Mouse (Mus musculus) heart, postnatal 25 days (tissue): ENCODE measurements at regions not wholly inside any gene's neighbourhood (a gene's known extent, or its start where the extent isn't known, plus 50 kb on each side); places are given as distances from the start of the nearest gene placed in this dataset.

Experiments used
- DNase-seq: peaks from one replicate; pipeline ENCODE4 v3.0.0; 2022; ENCODE audit warnings: low spot score
- intact Hi-C: fragments of 180-260 bp; cut with DNase I; formaldehyde crosslinking; loops from one replicate; pipeline ENCODE4 v1.15.1; 2025

DNA sequence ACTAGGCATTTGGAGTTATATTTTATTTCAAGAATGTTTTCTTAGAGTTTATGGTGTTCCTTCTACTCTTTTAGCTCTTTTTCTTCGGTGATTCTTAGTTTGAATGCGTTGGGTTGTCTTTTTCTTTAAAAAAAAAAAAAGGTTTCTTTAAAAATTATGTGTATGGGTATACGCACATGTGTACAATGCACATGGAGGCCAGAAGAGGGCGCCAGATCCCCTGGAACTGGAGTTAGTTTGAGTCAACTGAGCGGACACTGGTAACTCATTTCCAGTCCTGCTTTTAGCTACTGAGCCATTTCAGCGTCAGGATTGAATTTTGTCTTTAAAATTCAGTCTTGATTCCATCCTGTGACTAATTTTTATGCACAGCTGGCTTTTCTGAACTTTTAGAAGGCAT, 124.9 kb upstream of the Cdh5 start:
- intact Hi-C loops: no loop called here
- no peak for DNase-seq

DNA sequence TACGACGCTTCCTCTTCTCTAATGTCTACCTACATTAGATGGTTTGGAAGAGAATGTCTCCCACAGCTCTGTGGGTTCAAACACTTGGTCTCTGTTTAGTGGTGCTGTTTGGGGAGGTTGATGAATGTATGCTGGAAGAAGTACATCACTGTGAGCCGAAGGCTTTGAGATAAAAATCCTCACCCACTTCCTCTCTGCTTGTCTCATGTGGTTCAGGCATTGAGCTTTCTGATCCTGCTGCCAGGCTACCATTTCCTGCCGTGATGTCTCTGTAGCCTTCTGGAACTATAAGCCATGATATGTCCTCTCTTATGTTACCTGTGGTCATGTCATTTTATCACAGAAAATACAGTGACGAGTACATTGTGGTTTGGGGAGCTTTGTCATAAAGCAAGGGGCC, 122.5 kb upstream of the Cdh5 start:
- intact Hi-C loops: no loop called here
- no peak for DNase-seq

DNA sequence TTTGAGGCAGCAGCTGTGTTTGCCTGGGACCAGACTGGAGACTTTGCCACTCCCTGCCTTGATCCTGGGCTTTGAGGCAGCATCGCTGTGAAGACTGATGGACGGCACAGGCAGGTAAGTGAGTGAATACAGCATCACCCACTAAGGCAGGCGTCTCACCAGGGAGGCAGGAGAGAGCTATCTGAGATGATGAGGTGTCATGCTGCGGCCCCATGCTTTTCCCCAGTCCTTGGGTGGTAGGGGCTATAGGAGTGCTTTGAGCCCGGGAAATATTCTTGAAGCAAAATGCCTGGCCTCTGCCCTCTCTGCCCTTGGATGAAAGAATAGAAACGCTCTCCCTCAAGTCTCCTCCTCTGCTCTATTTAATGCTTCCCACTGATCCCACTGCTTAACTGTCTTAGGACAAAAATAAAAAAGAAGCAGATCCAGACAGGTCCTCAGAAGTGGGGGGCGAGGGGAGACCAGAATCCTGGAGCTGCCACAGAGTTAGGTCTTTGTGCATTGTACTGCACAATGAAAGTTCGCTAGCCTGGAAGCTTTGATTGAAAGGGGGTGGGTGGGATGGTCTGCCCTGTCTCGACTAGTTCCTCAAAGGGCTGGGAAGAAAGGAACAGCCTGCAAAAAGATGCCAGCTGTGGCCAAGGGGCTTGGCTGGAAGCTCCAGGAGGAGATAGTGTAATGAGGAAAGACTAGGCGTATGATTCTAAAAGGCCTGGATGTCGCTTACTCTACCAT, 117.4 kb upstream of the Cdh5 start:
- DNase-seq: no peak
- intact Hi-C loops: no loop called here

DNA sequence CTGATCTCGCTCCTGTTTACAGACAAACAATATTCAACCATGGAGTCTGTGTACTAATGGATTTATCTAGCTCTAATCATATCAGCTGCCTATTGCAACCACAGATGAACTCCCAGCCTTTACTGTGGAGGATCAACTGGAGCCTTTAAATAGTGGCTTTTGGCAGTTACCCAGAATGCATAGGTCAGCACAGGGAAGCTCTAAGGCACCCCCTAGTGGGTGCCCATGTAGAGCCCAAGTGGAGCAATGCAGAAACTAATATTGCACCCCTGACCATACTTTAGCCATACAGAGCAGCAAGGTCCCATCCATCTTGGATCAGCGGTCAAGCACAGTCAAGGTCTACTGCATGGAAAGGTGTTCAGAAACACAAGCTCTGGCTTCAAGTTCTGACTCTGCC, 115.8 kb upstream of the Cdh5 start:
- intact Hi-C loops: no loop called here
- no peak for DNase-seq

DNA sequence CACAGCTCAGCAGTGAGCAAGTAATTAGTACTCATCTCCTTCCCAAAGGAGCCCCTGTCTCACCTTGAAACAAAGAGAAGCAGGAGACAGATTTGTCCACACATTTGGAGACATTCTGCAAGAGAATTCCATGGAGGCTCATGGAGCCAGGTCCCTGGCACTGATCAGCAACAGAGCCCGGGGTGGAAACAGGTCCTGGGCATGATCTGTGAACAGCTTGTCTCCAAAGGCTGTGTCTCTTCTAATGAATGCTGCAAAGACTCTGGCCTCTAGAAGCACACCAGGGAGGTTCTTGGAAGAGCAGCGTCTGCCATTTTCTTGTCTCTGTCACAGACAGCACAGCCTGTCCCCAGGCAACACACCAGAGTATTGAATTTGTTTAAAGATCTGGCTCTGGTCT, 107.5 kb upstream of the Cdh5 start:
- intact Hi-C loops: no loop called here
- DNase-seq: no peak

DNA sequence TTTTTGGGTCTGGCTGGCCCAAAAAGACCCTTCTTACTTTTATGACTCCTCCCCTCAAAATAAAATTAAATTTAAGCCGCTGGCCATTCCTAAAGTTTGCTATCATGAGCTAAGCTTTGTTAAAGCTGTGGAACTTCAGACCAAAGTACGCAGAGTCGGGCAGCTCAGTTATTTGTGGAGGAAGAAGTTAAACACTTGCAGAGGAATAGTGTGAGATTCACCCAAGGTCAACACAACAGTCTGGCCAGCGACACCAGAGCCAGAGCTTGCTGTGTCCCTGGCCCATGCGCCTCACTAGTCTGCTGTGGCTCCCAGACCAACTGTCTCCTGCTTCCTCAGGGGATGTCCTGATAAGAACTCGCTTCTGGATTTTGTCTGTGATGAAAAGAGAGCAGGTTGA, 103.3 kb upstream of the Cdh5 start:
- intact Hi-C loops: no loop called here
- no peak for DNase-seq

DNA sequence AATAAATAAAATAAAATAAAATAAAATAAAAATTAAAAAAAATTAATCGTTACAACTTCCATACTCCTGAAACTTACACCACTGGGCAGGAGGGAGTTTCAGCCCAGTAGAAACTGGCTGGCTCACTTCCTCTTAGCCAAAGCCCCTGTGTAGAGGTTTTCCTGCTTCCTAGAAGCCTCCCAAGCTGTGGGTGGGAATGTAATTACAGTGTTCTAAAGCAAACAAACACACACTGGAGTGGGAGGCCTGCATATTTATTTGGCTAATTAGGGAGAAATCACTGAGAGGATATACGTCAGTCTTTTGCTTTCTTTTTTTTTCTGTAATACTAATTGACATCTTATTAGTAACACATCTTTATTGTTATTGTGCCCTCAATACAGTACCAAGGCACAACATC, 94.2 kb upstream of the Cdh5 start:
- no peak for DNase-seq
- intact Hi-C loops: no loop called here

DNA sequence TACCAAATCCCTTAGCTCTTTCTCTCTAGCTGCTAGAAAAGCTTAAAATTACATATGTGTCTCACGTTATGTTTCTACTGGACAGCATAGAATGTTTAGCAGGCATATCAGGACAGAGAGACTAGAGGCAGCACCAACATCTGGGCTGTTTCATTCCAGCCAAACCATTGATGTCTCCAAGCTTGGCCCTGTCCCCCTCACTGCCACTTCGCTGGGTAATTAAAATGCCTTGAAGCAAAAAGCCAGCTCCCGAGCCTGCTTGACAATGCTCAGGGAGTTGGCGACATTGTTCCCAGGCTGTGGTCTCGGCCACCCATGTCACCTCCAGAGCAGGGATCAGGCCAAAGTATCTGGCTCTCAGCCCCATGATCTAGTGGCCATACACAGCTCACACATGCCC, 92.7 kb upstream of the Cdh5 start:
- DNase-seq: no peak
- intact Hi-C loops: no loop called here

DNA sequence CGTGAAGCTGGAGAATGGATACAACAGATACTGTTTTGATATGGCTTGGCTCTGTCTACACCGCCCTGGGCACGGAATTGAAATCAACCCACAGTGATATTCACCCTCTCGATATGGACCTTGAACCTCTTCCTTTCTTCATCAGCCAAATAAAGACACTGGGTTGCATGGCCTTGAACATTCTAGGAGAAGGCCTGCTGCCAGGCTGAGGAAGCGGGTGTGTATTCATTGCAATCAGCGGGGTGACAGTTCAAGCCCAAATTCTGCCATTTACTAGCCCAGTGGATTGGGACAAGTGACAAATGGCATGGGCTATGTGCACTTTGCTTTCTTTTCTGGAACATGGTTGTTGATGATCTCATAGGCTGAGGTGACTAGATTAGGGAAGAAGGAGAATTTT, 92.1 kb upstream of the Cdh5 start:
- intact Hi-C loops: no loop called here
- DNase-seq: no peak

DNA sequence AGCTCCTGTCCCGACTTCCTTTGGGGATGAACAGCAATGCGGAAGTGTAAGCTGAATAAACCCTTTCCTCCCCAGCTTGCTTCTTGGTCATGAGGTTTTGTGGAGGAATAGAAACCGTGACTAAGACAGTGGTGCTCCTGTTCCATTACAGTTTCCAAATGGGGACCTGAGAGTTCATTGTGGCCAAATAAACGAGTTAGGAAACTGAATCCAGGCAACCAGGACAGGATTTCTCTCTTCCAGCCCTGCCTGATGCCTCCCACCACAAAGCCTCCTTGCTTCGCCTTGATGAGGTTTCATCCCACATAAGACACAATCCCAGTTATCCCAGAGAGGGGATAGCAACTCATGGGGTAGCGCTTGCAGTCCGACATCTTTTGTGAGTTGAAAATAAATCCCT, 79.2 kb upstream of the Cdh5 start:
- intact Hi-C loops: no loop called here
- DNase-seq: no peak

DNA sequence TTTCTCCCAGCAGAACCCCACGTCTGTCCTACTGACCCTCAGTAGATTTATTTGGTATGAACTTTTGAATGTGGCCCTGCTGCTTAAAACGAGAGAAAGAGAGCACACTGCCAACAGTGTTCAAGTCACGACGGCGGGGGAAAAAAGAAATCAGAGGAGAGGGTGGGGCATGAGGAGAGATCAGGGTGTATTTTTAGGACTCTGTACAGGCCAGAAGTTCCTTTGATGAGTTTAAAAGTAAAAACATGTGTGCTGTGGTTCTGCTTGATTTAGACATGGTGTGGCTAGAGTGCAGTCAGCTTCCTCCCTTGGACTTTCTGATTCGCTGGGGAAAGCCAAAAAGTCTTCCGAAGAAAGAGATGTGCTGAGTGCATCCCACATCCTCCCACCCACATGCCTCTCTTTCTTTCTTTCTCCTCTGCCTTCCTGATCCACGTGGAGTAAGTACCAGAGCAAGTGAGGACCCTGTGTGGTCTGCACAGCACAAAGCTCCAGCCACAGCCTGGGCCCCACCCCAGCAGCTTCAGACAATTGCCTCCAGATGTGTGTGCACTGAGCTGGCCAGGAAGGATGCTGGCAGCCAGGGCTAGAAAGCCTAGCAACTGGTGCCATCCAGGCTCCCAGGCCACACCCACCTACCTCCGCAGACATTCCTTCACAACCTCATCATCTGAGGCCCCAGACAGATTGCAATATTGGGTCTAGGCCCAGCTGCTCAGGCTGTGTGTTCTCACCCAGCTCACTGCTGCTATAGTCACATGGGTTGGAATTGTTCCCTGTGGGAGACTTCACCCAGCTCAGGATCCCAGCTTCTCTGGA, 78.5 kb upstream of the Cdh5 start:
- DNase-seq: peak; percentile 64
- intact Hi-C loops: no loop called here

DNA sequence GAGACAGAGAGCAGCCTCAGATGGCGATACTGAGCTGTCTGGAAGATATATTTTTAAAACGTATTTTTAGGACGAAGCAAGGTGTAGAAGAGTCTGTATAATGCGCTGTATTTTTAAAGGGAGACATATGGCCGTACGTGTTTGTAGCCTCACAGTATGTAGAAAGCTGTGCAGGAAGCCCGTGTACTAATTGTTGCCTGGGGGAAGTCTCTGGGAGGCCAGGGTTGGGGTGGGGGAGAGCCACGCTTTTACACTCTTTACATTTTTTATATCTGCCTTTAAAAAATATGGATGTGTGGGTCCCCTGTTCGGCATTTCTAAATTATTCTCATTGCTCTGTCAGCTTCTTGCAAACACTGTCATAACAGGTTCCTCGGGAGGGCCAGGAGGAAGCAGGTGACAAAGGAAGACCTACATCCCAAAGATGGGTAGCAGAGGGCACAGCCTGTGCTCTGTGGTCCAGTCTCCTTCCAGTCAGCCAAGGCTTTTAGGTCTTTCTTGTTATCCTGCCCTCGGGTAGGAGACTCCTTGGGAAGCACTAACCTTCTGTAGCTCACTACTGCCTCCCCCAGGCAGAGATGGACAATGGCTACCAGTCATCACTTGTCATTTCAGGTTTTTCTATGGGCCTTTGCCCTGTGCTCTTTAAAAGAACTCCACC, 74.1 kb upstream of the Cdh5 start:
- DNase-seq: no peak
- intact Hi-C loops: loop anchor here (5.0 kb wide), 2 partner anchors 170 to 1245 kb away; no protein-coding TSS in a partner anchor

DNA sequence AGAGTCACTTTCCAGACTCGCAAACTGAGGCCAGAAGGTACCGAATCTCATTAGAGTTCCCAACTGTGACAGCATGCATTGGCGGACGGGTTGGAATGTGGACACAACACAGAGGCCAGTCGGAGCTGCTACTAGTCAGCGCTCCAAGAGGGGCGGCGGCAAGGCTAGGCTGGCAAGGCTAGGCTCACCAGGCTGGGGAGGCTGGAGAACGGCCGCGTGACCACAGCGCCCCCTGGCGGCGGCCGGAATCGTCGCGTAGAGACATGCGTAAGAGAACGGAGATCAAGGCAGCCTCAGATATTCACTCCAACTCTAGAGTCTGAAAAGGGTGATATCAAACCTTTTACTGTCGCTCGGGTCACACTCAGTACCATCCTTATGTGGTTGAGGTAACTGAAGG, 72.8 kb upstream of the Cdh5 start:
- peak; percentile 62 for DNase-seq
- intact Hi-C loops: loop anchor here (1.0 to 5.0 kb wide), 3 partner anchors 171 to 1246 kb away; no protein-coding TSS in a partner anchor

DNA sequence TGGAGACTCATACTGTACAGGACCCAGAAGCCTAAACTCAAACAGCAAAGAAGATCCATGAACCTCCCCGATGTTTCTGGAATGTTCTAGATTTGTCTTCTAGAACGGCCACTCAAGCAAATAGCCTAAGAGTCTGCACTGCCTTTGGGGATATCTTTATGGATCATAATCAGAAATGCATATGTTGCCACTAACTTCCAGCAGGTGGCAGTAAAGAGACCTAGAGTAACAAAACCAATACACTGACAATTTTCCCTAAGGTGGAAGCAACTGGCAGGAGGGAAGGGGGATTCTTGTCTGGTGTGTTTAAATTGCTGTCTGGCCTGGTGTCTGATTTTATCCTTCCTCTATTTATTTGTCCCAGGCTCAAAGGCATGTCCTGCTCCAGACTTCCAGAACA, 69.2 kb upstream of the Cdh5 start:
- intact Hi-C loops: no loop called here
- no peak for DNase-seq

DNA sequence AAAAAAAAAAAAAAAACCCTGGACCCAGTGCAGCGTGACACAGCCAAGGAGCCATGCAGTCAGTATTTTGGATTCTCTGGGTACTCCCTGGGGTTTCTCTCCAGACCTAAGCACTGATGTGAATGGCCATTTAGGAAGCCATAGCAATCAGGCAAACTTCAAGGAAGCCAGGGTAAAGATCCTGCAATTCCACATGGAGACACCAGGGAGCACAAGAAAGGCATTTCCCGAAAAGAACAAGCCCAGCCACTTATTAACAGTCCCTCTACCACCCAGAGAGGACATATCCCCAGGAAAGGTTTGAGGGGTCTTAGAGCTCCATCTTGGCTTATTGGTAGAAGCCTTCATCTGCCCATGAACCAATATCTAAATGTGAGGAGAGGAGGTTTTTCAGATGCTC, 68.3 kb upstream of the Cdh5 start:
- DNase-seq: no peak
- intact Hi-C loops: no loop called here

DNA sequence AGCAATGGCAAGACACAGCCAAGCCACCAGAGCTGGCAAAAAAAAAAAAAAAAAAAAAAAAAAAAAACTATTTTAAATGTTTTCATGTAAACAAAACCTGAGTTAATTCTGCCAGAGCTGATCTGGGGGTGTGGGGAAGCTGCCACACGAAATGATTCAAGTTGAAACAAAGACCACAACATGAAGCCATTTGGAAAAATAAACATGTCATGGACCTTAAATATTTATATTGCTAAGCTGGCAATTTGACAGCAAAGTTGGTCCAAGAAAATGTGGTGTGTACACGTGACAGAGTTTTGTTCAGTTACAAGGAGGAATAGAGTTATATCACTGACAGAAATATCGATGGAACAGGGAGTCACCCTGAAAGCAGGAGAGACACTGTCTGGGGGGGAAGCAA, 67.1 kb upstream of the Cdh5 start:
- no peak for DNase-seq
- intact Hi-C loops: no loop called here

DNA sequence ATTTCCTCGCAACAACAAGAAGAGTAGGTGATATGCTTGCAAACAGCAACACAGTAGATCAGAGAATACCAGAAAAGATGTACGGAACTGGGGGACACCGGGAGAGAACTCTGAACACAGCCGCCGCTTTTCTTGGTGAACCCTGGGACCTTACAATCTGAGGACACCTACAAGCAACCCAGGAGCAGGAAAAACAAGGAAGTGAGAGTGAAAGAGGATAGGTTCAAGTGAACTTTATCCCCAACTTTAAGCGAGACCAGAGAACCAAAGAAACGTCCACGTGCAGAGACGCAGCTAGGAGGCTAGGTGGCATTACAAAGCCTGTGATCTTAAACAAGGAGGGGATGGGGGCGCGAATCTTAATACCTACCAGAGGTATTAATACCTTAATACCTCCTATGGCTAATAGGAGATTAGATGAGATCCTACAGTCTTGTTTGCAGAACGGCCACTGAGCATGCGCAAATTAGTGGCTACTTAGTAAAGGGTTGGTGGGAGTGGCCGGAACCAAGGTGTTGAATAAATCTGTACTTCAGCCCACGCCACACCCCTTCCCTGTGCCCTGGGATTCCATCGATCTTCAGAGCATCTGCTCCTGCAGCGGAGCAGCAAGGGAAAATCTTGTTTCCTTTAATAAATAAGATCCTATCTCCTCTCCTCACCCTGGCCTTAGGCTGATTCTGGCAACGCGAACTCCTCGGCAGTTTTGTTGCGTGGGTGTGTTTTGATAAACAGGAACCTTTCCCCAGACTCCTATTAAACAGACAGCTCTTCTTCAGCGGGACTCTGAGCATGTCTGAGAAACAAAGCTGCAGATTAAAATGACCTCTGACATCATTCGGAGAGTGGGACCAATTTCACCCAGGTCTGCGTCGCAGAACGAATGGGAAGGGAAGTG, 64.6 kb upstream of the Cdh5 start:
- intact Hi-C loops: no loop called here
- DNase-seq: no peak

DNA sequence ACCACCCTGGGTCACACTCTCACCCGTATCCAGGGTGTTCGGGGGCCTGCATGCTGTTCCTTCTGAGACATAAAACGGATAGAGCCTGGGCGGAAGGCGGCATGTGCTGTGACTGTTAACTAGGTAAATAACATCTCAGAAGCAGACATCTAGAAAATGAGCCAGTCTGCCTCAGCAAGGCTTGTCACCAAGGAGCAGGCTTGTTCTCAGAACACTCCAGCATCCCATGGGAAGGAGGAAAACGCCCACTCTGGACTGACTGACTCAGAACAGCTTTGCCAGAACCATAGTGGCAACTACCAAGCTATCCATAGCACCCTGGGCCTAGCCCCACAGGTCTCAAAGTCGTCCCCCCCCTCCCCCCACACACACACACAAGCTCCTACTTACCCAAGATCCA, 63.8 kb upstream of the Cdh5 start:
- intact Hi-C loops: no loop called here
- no peak for DNase-seq

DNA sequence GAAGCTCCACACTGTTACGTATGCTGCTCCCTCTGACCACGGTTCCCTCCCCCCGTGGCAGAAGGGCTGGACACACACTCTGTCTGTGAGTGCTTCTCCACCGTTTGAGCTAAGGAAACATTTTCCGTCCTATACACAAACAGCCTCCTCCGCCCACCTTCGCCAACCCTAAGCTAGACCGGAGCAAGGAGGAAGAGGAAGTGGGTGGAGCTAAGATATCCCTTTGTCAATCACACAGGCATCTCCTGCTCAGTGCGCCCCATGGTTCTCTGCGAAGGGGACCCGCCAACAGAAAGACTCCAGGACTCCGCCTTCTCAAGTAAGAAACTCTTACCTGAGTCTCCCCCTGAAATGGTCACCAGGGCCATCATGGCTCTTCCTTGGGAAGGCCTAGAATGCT, 61.9 kb upstream of the Cdh5 start:
- intact Hi-C loops: no loop called here
- no peak for DNase-seq

DNA sequence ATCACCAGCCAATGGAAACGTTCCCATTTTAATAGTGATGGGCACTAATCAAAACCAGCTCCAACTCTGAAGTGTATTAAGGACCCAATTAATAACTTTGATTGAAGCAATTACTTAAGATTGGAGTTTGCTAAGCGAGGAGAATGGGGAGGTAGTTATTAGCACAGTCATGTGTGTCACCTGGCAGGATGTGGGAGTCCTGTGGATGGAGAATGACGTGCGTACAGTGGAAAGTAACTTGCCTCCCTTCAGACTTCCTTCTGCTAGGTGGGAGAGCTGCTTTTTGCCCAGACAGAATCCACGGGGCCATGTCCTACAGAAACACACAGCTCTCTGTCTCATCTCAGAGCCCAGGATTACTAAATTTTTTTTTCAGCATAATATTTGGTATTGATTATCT, 59.9 kb upstream of the Cdh5 start:
- no peak for DNase-seq
- intact Hi-C loops: no loop called here
